Mouse (Mus musculus) induced T-regulatory cell, adult 2 months (primary cell): ENCODE results near the gene Anxa9.

Experiments
- DNase-seq: peaks from one replicate; pipeline ENCODE4 v3.0.0-alpha.2; 2012; ENCODE audit warnings: low read depth

Anxa9 gene

DNA sequence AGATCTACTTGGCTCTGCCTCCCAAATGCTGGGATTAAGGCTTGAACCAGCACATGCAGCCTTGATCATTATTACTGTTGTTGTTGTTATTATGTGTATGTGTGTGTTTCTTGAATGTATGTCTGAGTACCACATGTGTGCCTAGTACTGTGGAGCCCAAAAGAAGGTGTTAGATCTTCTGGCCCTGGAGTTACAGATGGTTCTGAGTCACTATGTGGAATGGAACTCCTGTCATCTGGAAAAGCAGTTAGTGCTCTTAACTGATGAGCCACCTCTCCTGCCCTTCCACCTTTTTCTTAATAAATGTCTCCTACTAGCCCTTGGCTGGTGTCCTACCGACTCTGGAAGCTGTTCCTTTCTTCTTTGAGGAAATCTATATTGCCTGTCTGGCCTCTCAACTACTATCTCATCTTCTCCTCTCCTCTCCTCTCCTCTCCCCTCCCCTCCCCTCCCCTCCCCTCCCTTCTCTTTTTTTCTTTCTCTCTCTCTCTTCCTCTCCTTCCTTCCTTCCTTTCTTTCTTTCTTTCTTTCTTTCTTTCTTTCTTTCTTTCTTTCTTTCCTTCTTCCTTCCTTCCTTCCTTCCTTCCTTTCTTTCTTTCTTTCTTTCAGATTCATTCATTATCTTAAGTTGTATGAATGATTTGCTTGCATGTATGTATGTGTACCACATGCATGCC is 59.2 kb downstream of the Anxa9 start:
- DNase-seq: no peak

DNA sequence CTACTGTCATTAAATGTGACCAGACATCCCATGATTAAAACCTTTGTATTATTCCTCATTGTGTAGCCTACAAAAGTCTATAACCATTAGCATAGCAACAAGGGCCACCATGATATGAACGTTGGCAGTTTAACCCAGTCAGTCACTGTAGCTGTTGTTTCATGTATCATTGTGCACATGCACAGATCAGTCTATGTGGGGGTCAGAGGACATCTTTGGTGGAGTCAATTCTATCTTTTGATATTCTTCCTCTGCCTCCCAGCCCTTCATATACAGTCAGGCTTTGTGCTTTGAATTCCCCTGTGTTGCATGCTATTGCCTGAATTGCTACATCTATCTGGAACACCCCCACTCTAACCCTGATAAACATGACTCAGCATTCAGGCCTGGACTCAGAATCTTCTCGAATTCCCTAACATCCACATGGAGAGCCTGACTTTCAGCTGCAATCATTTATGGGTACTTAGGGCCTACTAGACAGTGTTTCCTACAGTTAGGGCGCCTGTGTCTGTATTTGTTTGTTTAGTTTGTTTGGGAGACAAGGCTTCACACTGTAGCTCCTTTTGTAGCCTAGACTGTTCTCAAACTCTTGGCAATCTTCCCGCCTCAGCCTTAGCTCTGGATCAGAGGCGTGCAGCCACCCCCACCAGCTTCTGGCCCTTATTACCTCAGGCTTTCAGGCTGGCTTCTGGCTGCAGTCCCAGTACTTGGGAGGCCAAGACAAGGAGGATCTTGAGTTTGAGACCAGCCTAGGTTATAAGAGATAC is 60.3 kb downstream of the Anxa9 start:
- no peak for DNase-seq
